In the genomic region with DNA sequence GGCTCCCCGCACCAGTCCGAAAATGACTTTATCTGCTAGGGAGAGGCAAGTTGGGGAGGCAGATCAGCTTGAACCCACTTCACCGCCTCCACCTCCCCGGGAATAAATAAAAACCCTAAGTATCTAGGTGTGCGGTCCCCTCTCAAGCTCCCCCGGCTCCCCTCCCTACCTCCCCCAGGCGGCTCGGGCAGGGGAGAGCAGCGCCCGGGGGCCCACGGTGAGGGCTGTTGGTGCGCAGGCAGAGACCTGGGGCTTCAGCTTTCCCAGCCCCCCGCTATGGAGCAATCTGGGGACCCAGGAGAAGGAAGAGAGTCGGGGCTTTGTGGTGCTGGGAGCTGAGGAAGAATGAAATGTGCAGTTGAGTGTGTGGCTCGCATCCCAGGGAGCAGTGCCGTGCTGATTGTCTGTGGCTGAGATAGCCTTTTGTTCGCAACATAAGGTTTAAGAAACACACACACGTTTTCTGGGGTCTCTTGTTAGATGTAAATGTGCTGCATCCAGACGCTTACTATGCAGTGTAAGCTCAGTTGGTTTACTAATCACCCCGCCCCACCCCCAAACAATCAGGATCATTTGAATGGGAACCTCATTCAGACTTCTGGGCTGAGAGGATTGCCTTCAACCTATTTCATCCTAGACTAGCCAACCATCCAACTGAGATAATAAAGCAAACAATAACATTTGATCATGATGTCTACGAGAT, we compare ENCODE assay signal across 8 mouse cellular contexts. TPM values are rescaled to one million over a fixed set of nuclear protein-coding genes. Genes with fewer than 3 reads are reported as not detected.
DNase-seq lines count a peak whose midpoint lies in the region; ATAC-seq and TF ChIP-seq lines count a peak whose summit lies in the region.

No protein-coding gene starts in this region.

- H3K9me3 ChIP-seq in heart, embryonic 10.5 days: no peaks in the 10 kb centered on the region
- no peaks in the 10 kb centered on the region for H3K9me3 ChIP-seq in kidney, postnatal 0 days (replicated peaks; ENCODE audit: low read length)
- H3K9me3 ChIP-seq in midbrain, embryonic 10.5 days (replicated peaks): no peaks in the 10 kb centered on the region

- H3K4me2 ChIP-seq in kidney, postnatal 0 days (ENCODE audit: low read length): peak overlapping the region; percentile 92

- peaks cover 2% of the 10 kb centered on the region for H3K4me1 ChIP-seq in brown adipose tissue, adult 24 weeks (ENCODE audit: control insufficient read depth, insufficient read depth, insufficient read length, low read length)
- H3K4me1 ChIP-seq in heart, embryonic 10.5 days: peaks cover 8% of the 10 kb centered on the region; the same call in 1 of the 2 replicates
- H3K4me1 ChIP-seq in kidney, postnatal 0 days (replicated peaks; ENCODE audit: insufficient read depth, low read length): no peaks in the 10 kb centered on the region
- H3K4me1 ChIP-seq in midbrain, embryonic 10.5 days: peaks cover 43% of the 10 kb centered on the region

- peak; percentile 41 for TF ChIP-seq CTCF in kidney, postnatal 0 days (IDR thresholded peaks at IDR 0.05; ENCODE audit: low read depth)

- intact Hi-C loops in left cerebral cortex, postnatal 4 days (cut with DNase I): loop anchor here (5.0 kb wide), 1 partner anchor 396 kb away; no protein-coding TSS in a partner anchor

- H3K4me3 ChIP-seq in brown adipose tissue, adult 24 weeks (ENCODE audit: insufficient read depth, low read depth, low read length): peak overlapping the region; percentile 83
- peak overlapping the region; percentile 90 for H3K4me3 ChIP-seq in heart, embryonic 10.5 days
- H3K4me3 ChIP-seq in kidney, postnatal 0 days (replicated peaks; ENCODE audit: low read depth, low read length): peak overlapping the region; percentile 72
- H3K4me3 ChIP-seq in midbrain, embryonic 10.5 days: peak overlapping the region; percentile 86

- DNase-seq in left cerebral cortex, postnatal 4 days: peak; percentile 61
- DNase-seq in left cerebral cortex, adult 9 months (ENCODE audit: low spot score in 2 of 2): no peak
- peak; percentile 84 for DNase-seq in heart, embryonic 10.5 days (ENCODE audit: low spot score)
- peak; percentile 68 for DNase-seq in kidney, postnatal 0 days (ENCODE audit: low spot score)
- DNase-seq in midbrain, embryonic 10.5 days (ENCODE audit: low spot score): peak; percentile 80
- peak; percentile 67 for DNase-seq in yolk sac, embryonic 10.5 days (ENCODE audit: low spot score)
- no peak for DNase-seq in right cerebral cortex, postnatal 25 days

- peak overlapping the region; percentile 39; the same call in 1 of the 2 replicates for H3K27ac ChIP-seq in brown adipose tissue, adult 24 weeks (replicated peaks; ENCODE audit: low read depth, low read length)
- peak overlapping the region; percentile 98 for H3K27ac ChIP-seq in heart, embryonic 10.5 days
- peak overlapping the region; percentile 96 for H3K27ac ChIP-seq in kidney, postnatal 0 days
- H3K27ac ChIP-seq in midbrain, embryonic 10.5 days (replicated peaks): peak overlapping the region; percentile 100

- WGBS in heart, embryonic 10.5 days: 3% methylated on average over 21 of the region's 21 CpGs
- 5% methylated on average over 21 of the region's 21 CpGs for WGBS in kidney, postnatal 0 days
- under 1% methylated on average over 21 of the region's 21 CpGs for WGBS in midbrain, embryonic 10.5 days

- H3K27me3 ChIP-seq in heart, embryonic 10.5 days (ENCODE audit: insufficient read depth, poor library complexity, severe bottlenecking): no peaks in the 10 kb centered on the region
- H3K27me3 ChIP-seq in kidney, postnatal 0 days (ENCODE audit: insufficient read depth, low read length): no peaks in the 10 kb centered on the region
- no peaks in the 10 kb centered on the region for H3K27me3 ChIP-seq in midbrain, embryonic 10.5 days (ENCODE audit: low read depth, poor library complexity, severe bottlenecking)

- H3K9ac ChIP-seq in kidney, postnatal 0 days (ENCODE audit: low read depth, low read length): peak overlapping the region; percentile 91

- ATAC-seq in kidney, postnatal 0 days (replicated peaks; ENCODE audit: low FRiP score, low read depth): peak; percentile 81

- no peaks in the 10 kb centered on the region for H3K36me3 ChIP-seq in heart, embryonic 10.5 days
- no peaks in the 10 kb centered on the region for H3K36me3 ChIP-seq in kidney, postnatal 0 days (ENCODE audit: insufficient read depth, low read length)
- no peaks in the 10 kb centered on the region for H3K36me3 ChIP-seq in midbrain, embryonic 10.5 days

RNA-seq across cellular contexts. Expression of gene Fign, which starts 0.9 kb away (rescaled TPM):
- total RNA-seq in left cerebral cortex, postnatal 4 days (2021): 1 to 10 TPM; 5.1 to 6.4 TPM
- polyA plus RNA-seq in brown adipose tissue, adult 24 weeks (2012; ENCODE audit: insufficient read depth, insufficient read length, missing spikeins): 2.0 and 3.3 TPM in 2 replicates
- 13.1 and 13.8 TPM in 2 replicates for polyA plus RNA-seq in heart, embryonic 10.5 days (2016; fragmentation: Nextera tagmentation; extraction: Ambion mirVana)
- polyA plus RNA-seq in kidney, postnatal 0 days (2015; fragmentation: Nextera tagmentation; extraction: Ambion mirVana): 6.1 and 6.7 TPM in 2 replicates
- polyA plus RNA-seq in midbrain, embryonic 10.5 days (2016; fragmentation: Nextera tagmentation; extraction: Ambion mirVana): 17.1 and 18.0 TPM in 2 replicates

Comparison
In these comparisons a context has a peak if more than half of its experiments do, and no peak if none do; other contexts are left out.
1. DNase-seq: peak in left cerebral cortex, postnatal 4 days (single experiment), heart, embryonic 10.5 days (single experiment), kidney, postnatal 0 days (single experiment), midbrain, embryonic 10.5 days (single experiment) and yolk sac, embryonic 10.5 days (single experiment); none in left cerebral cortex, adult 9 months (0 of 2) and right cerebral cortex, postnatal 25 days (single experiment).
2. H3K27ac ChIP-seq: peak in every context shown above with its lines; median percentile 100 in midbrain, embryonic 10.5 days; 98 in heart, embryonic 10.5 days; 96 in kidney, postnatal 0 days; 39 in brown adipose tissue, adult 24 weeks.
3. Peak in every context shown above with its lines, with median percentiles within 50 percentile points of each other: H3K4me3 ChIP-seq.